Mouse (Mus musculus): ENCODE data around the gene Prnp.

DNA sequence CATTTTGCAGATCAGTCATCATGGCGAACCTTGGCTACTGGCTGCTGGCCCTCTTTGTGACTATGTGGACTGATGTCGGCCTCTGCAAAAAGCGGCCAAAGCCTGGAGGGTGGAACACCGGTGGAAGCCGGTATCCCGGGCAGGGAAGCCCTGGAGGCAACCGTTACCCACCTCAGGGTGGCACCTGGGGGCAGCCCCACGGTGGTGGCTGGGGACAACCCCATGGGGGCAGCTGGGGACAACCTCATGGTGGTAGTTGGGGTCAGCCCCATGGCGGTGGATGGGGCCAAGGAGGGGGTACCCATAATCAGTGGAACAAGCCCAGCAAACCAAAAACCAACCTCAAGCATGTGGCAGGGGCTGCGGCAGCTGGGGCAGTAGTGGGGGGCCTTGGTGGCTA, 26.7 kb downstream of the Prnp start:
- TF ChIP-seq CTCF (IDR thresholded peaks at IDR 0.05; ENCODE audit: insufficient read depth, low read depth, low read length) (no peak), POLR2A (IDR thresholded peaks at IDR 0.05; ENCODE audit: insufficient read depth, low read depth, low read length) (no peak)
